Mouse (Mus musculus) gastrocnemius, postnatal 4 days (tissue): ENCODE measurements around the gene Troap. TPM values are rescaled to one million over a fixed set of nuclear protein-coding genes. Genes with fewer than 3 reads are reported as not detected.

ENCODE experiments used
- DNase-seq, 2 experiments: peaks; one replicate each; pipeline ENCODE4 v3.0.0; 2021 to 2022; ENCODE audit warnings: low spot score in 2 of 2, mixed read lengths in 2 of 2
- total RNA-seq, 2 experiments: library from RNA; stranded (reverse); gene quantifications; 2 replicates each; pipeline ENCODE4 v1.2.3; 2021

Gene Troap
- total RNA-seq, 2 experiments from 2014 or later: 5.9 to 10.6 TPM

DNA sequence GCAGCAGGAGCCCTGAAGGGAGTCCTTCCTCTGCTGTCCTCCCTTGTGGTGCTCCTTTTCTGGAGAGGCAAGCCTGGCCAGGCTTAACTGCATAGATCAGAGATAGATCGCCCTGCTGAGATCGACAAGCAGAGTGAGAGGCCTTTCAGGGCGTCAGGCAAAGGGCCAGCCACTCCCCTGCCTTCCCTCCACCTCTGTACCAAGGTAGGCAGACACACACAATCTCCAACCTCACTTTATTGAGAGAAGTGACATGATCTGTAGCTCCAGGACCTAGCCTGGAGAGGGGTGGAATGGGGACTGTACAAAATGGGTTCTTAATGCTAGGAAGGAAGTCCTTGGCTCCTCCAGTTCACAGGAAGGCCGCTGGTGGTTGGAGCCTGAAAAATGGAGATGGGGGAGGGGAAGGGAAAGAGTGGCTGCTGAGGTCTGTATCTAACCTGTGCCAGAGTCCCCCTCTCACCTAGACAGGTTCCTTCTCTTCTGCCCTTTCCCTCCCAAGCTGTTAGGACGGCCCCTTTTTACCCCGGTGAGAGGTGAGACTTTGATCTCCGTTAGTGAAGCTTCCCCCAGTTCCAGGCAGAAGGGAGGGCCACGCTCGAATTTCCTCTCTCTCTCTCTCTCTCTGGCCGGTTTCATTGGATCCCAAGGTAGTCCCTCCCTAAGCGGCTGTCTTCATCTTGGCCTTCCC, 9.6 kb downstream of the Troap start:
- no peak for DNase-seq

DNA sequence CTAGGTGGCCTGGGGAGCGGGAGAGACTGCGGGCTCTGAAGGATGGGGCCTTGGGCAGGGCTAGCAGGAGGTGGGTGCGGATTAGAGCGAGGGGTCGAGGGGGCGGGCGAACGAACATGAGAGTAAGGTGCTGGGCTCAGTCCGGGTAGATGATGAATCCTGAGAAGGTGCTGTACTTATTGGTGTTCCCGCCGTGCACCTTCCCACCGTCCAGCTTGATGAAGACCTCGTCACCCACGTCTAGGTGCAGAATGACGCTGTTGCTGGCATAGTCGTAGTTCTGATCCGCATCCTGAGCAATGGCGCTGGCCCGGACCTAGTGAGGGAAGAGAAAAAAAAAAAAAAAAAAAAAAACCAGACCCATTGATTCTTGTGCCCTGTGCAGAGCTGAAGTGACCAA, 10.2 kb downstream of the Troap start:
- no peak for DNase-seq

DNA sequence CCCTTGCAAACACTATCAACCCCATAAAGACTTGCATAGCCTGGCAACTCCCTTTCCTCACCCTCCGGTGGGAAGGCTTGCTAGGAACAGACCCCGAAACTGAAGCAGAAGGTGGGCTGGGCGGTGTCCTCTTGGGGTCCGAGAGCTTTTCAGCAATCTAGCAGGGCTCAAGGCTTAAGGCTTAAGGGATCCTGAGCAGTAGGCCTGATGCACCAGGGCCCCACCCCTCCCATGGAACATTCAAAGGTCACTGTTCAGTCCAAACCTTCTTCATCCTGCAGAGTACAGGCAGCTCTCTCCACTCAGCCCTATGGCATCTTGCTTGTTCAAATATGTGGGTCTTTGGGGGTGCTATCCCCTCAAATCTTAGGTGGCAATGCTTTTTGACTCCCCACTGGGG, 11.6 kb downstream of the Troap start:
- DNase-seq: no peak

DNA sequence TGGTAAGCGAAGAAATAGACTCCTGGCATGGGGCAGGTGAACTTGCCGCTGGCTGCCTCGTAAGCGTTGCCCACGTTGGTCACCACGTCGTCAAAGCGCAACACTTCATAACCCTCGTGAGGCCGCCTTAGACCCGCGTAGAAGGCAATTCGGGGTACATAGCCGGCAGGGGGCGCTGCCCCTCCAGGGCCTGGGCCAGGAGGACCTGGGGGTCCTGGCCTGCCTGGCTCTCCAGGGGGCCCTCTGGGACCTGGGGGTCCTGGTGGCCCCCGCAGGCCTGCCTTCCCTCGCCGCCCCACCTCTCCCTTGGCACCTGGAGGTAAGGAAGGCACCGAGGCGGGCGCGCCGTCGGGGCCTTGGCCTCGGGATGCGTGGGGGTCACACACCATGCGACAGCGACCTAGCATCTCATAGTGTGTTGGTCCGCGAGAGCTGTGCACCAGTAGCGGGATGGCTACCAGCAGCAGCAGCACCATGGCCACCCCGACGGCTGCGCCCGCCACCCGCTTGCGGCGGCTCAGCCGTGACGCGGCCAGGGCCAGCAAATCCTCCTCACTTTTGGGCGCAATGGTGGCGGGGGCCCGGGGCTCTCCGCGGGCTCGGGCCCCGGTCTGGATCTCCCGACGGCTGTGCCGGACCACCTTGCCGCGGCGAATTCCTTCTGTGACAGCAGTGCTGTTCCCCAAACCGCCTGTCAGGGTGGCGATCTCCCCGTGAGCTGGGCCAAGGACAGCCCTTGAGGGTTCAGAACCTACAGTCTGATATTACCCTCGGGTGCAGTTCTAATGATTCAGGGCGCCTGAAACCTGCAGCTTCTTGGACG, 13.1 kb downstream of the Troap start, which contains the start of gene C1ql4:
TSS of gene C1ql4 (minus strand) at position 565 of the 823 bp plus-strand sequence.
- no peak for DNase-seq

- DNase-seq: peak; percentile 80 to 84
These were observed 13.9 kb downstream of the Troap start for GRCm38 (mm10) chr15:99088292-99088691.

GRCm38 (mm10) chr15:99089069-99089468, 14.7 kb downstream of the Troap start:
- DNase-seq: no peak

DNA sequence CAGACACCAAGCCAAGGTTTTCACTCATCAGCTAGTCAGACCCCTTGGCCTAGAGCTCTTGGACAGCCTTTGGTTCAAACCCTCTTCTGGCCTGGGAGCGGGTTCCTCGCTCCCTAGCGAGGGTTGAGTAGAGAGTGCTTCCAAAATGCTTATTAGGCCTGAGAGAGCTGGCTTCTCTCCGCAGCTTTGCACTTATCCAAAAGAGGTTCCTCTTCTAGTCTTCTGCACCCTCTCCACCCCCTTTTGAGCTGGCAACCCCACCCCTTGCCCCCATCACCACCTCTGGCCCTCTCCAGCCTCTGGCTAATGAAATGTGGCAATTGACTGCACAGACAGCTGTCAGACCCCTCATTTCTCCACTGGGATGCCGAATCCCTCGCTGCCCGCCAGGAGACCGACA, 18.5 kb downstream of the Troap start, which contains the start of gene Dnajc22:
TSS of gene Dnajc22 (plus strand) at position 301 of the 400 bp plus-strand sequence.
- DNase-seq: no peak

GRCm38 (mm10) chr15:99093291-99094258, 19.2 kb downstream of the Troap start:
- peak in 1 of 2 experiments; percentile 36 for DNase-seq

DNA sequence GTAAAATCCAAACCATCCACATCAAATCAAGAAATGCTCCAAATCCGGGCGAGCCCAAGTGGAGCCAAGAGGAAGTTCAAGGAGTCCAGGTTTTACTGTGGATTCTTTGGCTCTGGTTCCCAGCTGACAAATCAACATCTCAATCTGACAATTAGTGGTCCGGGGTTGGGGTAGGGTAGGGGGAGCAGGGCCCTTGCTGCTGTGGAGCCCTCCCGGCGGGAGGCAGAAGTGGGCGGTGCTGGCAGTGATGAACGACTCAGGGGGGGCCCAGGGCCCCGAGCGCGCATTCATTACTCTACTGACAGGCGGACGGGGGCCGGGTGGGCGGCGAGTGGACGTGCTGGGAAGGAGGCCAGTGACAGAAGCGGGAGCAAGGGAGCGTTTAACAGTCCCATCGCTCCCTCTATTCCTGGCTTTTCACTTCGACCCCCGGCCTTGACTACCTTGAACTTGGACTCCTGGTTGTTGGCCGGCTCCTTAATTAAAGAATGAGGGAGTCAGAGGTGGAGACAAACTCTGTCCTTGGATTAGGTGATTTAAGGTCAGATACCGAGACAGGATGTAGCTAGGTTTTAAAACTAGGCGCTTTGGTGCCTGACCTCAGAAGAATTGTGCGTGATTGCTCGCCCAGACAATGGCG, 20.4 kb downstream of the Troap start:
- no peak for DNase-seq

- no peak for DNase-seq
These were observed 21.0 kb downstream of the Troap start for GRCm38 (mm10) chr15:99095356-99095755.

GRCm38 (mm10) chr15:99096061-99096793, 21.9 kb downstream of the Troap start:
- DNase-seq: no peak

DNA sequence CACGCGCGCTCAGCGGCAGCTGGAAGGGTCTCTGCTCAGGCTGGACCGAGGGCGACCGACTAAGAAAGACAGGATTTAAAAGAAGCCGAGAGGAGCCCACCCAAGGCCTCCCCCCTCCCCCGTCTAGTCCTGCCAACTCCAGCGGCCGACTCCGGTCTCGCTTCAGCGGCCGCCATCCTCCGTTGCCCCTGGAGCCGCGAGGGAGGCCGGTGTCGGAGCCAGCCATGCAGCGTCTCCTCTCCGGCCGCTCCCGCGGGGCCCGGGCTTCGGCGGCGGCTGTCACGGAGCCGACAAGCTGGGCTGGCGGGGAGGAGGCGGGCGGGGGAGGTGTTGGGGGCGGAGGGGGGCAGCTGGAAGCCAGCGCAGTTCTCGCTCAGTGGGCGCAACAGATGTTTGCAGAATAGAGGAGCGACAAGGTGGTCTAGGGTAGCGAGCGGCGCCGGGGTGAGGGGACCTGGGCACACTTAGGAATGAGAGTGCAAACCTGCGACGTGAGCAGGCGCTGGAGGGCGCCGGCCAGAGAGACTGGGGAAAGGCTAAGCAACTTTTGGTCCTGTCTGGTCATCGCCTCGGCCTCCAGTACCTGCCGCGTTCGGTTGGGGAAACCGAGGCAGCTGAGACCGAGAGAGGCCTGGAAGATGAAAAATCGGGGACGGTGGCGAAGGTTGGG, 22.6 kb downstream of the Troap start:
- no peak for DNase-seq

DNA sequence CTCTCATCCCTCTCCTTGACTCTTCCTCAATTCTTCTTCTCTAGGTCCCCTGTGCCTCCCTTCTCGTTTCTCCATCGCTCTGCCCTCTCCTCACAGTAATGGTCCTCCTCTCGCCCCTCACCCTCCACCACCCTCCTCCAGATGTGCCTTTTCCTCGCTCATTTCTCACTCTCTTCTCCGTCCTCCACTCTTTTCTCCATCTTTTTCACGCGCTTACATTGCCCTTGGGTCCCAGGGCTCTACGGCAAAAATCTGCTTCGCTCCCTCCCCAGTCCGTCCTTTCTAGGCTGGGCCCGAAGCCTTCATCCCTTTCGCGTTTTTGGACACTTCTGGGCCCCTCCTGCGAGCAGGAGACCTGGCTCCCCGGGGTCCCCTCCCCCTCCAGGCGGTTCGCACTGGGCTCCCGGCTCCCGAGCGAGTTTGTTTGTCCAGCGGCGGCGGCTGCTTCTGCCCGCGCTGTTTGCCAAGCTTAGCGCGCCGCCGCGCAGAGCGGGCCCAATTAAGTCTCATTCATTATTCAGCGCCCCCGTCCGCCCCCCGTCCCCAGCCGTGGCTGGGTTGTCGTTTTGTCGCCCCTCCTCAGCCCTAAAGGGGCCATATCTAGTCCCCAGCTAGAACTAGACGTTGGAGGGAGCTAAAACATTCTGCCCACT, 23.6 kb downstream of the Troap start:
- no peak for DNase-seq

GRCm38 (mm10) chr15:99098493-99098861, 24.1 kb downstream of the Troap start:
- DNase-seq: no peak

DNA sequence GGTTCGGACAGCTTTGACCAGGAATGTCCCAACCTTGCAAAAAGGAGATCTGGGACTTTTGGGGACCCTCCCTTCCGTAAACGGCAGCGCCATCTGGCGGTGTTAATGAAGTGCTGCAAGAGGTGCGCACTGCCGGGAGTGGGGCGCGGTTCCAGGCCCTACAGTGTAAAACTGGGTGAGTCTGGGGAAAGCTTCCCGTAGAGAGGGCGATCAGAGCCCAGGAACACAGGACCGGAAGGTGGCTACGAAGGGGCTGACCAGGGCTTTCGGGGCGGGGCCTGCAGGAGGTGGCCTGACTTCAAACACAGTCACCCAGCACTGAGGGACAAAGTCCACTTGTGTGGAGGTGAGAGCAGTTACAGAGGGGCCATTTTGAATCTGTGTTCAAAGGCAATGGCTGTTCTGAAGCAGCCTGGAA, 24.8 kb downstream of the Troap start:
- DNase-seq: peak in 1 of 2 experiments; percentile 60

GRCm38 (mm10) chr15:99099984-99100383, 25.6 kb downstream of the Troap start:
- DNase-seq: no peak

- DNase-seq: no peak
These were observed 30.9 kb downstream of the Troap start for GRCm38 (mm10) chr15:99105238-99105637.

- DNase-seq: no peak
These were observed 33.5 kb downstream of the Troap start for GRCm38 (mm10) chr15:99107866-99108265.

- DNase-seq: no peak
These were observed 36.8 kb downstream of the Troap start for GRCm38 (mm10) chr15:99111139-99111538.
